Mouse (Mus musculus) ES-E14 (cell line): ENCODE measurements around the gene Gm49380. TPM values are rescaled to one million over a fixed set of nuclear protein-coding genes. Genes with fewer than 3 reads are reported as not detected.

ENCODE experiments used
- DNase-seq: peaks from one replicate; pipeline ENCODE4 v3.0.0-alpha.2; 2013; ENCODE audit warnings: low read depth, low spot score
- H3K27ac ChIP-seq: 2 replicates; pipeline ENCODE4 v1.5.1; 2012; ENCODE audit warnings: low read depth, mild to moderate bottlenecking, low read length, moderate library complexity, mixed read lengths; ENCODE audit not compliant: poor library complexity, insufficient read depth, severe bottlenecking
- H3K36me3 ChIP-seq: 2 replicates; pipeline ENCODE4 v1.6.1; 2012; ENCODE audit warnings: mild to moderate bottlenecking, low read length, moderate library complexity, mixed read lengths; ENCODE audit not compliant: control insufficient read depth, poor library complexity, insufficient read depth, severe bottlenecking
- H3K4me1 ChIP-seq, 2 experiments: fragments of 150-350 bp in 1 of 2; sonication (generic) in 1 of 2; 2 replicates each; pipeline ENCODE4 v1.6.1; 2012; ENCODE audit warnings: low read length in 2 of 2, mild to moderate bottlenecking in 1 of 2, mixed read lengths in 1 of 2; ENCODE audit not compliant: control insufficient read depth in 2 of 2, insufficient read depth in 2 of 2, poor library complexity in 1 of 2
- H3K4me3 ChIP-seq, 2 experiments: fragments of 150-350 bp in 1 of 2; sonication (generic) in 1 of 2; 2 replicates each; pipeline ENCODE4 v1.5.1; 2012; ENCODE audit warnings: low read length in 2 of 2, low read depth in 1 of 2, mild to moderate bottlenecking in 1 of 2, mixed read lengths in 1 of 2; ENCODE audit not compliant: insufficient read depth in 1 of 2, poor library complexity in 1 of 2, severe bottlenecking in 1 of 2
- H3K9ac ChIP-seq: 2 replicates; pipeline ENCODE4 v1.6.1; 2012; ENCODE audit warnings: low read depth, mild to moderate bottlenecking, low read length, mixed read lengths; ENCODE audit not compliant: poor library complexity, insufficient read depth, severe bottlenecking
- H3K9me3 ChIP-seq: fragments of 150-350 bp; sonication (generic); 2 replicates; pipeline ENCODE4 v1.6.1; 2012; ENCODE audit warnings: low read depth, mild to moderate bottlenecking, low read length; ENCODE audit not compliant: control insufficient read depth, insufficient read depth
- CHD2 ChIP-seq: IDR thresholded peaks from 2 replicates; pipeline ENCODE4 v1.6.1; 2014; ENCODE audit warnings: mild to moderate bottlenecking, low read depth, low read length, inconsistent platforms
- HCFC1 ChIP-seq: IDR thresholded peaks from 2 replicates; pipeline ENCODE4 v1.6.1; 2012; ENCODE audit warnings: low read length, inconsistent platforms, borderline replicate concordance; ENCODE audit not compliant: insufficient read depth
- MAFK ChIP-seq: IDR thresholded peaks from 2 replicates; pipeline ENCODE4 v1.6.1; 2014; ENCODE audit warnings: mild to moderate bottlenecking, low read depth, low read length, inconsistent platforms; ENCODE audit not compliant: insufficient read depth
- ZC3H11A ChIP-seq: IDR thresholded peaks from 2 replicates; pipeline ENCODE4 v1.6.1; 2012; ENCODE audit warnings: low read depth, mild to moderate bottlenecking, inconsistent platforms, low read length, borderline replicate concordance
- ZNF384 ChIP-seq: IDR thresholded peaks from 2 replicates; pipeline ENCODE4 v1.6.1; 2012; ENCODE audit warnings: low read depth, low read length, inconsistent platforms
- in situ Hi-C, 2 experiments: fragments of 600-800 bp; cut with MboI; formaldehyde crosslinking; loops; one replicate each; pipeline ENCODE4 v1.15.1; 2025; ENCODE audit warnings: low sequenced_read_pairs in 2 of 2, inconsistent platforms in 1 of 2; ENCODE audit not compliant: unreplicated experiment in 2 of 2
- total RNA-seq: library from RNA; depleted of rRNA; stranded (reverse); fragments of 300-350 nt; gene quantifications from 2 replicates; pipeline ENCODE4 v1.2.3, GENCODE M21; 2012

The Gm49380 gene
- total RNA-seq, 1 experiment: 0.18 TPM

GRCm38 (mm10) chr9:44080953-44081352, 32.3 kb downstream of the Gm49380 start:
- TF ChIP-seq HCFC1 (no peak), ZC3H11A (no peak), MAFK (no peak), ZNF384 (no peak), CHD2 (no peak)
- H3K27ac ChIP-seq: no peak overlapping the region
- no peak overlapping the region for H3K4me3 ChIP-seq
- H3K36me3 ChIP-seq: no peaks in the 10 kb centered on the region
- peaks cover 4 to 8% of the 10 kb centered on the region in 2 experiments; a peak in 2 of 4 replicates for H3K4me1 ChIP-seq
- DNase-seq: no peak
- no peaks in the 10 kb centered on the region for H3K9me3 ChIP-seq
- H3K9ac ChIP-seq: no peak overlapping the region
- in situ Hi-C loops: no loop called here

- Histone ChIP-seq H3K27ac (no peak overlapping the region), H3K36me3 (no peaks in the 10 kb centered on the region), H3K4me1 (peaks cover 4 to 10% of the 10 kb centered on the region in 2 experiments; a peak in 2 of 4 replicates), H3K9ac (no peak overlapping the region), H3K9me3 (no peaks in the 10 kb centered on the region), H3K4me3 (no peak overlapping the region)
- no peak for DNase-seq
- TF ChIP-seq CHD2: no peak
- no peak for TF ChIP-seq HCFC1
- no peak for TF ChIP-seq MAFK
- no peak for TF ChIP-seq ZNF384
- no peak for TF ChIP-seq ZC3H11A
- in situ Hi-C loops: no loop called here
These were observed 33.1 kb downstream of the Gm49380 start for GRCm38 (mm10) chr9:44079997-44080780.

GRCm38 (mm10) chr9:44078955-44079756, 34.1 kb downstream of the Gm49380 start:
- TF ChIP-seq ZC3H11A (no peak), MAFK (0 out of 2 replicates have a peak, but pooled peaks have one; percentile 24)
- DNase-seq: no peak
- Histone ChIP-seq H3K9me3 (no peaks in the 10 kb centered on the region), H3K4me1 (peaks cover 2 to 10% of the 10 kb centered on the region in 2 experiments; a peak in 2 of 4 replicates), H3K9ac (no peak overlapping the region), H3K27ac (no peak overlapping the region), H3K4me3 (no peak overlapping the region), H3K36me3 (no peaks in the 10 kb centered on the region)
- in situ Hi-C loops: no loop called here

GRCm38 (mm10) chr9:44078136-44078797, 35.0 kb downstream of the Gm49380 start:
- in situ Hi-C loops: no loop called here
- H3K4me3 ChIP-seq: no peak overlapping the region
- H3K27ac ChIP-seq: no peak overlapping the region
- H3K36me3 ChIP-seq: no peaks in the 10 kb centered on the region
- no peak for TF ChIP-seq HCFC1
- no peak for TF ChIP-seq ZC3H11A
- TF ChIP-seq ZNF384: no peak
- no peak for TF ChIP-seq MAFK
- no peak for TF ChIP-seq CHD2
- no peak overlapping the region for H3K9ac ChIP-seq
- no peaks in the 10 kb centered on the region for H3K9me3 ChIP-seq
- DNase-seq: no peak
- peaks cover 0 to 6% of the 10 kb centered on the region in 2 experiments; a peak in 1 of 4 replicates for H3K4me1 ChIP-seq
